Mouse (Mus musculus): ENCODE data around the gene Abhd13. TPM values are rescaled to one million over a fixed set of nuclear protein-coding genes. Genes with fewer than 3 reads are reported as not detected.

The Abhd13 gene
- polyA plus RNA-seq, 1 experiment from 2014 or later: 19.5 TPM

Other genes starting within 250 kb of the Abhd13 start
- 0.84 and 1.0 TPM in 2 replicates for gene Fam155a, start 206.5 kb upstream of the Abhd13 start, polyA plus RNA-seq (2014; fragmentation: Nextera tagmentation; extraction: Ambion mirVana)
- gene Gm10217, start 113.5 kb upstream of the Abhd13 start, polyA plus RNA-seq (2014; fragmentation: Nextera tagmentation; extraction: Ambion mirVana): not detected in 2 replicates
- 4.6 and 5.5 TPM in 2 replicates for gene Lig4, start within 50 bp of the Abhd13 start, polyA plus RNA-seq (2014; fragmentation: Nextera tagmentation; extraction: Ambion mirVana)
- 0.15 and 0.38 TPM in 2 replicates for gene Tnfsf13b, start 28.8 kb downstream of the Abhd13 start, polyA plus RNA-seq (2014; fragmentation: Nextera tagmentation; extraction: Ambion mirVana)
- gene Myo16, start 176.2 kb downstream of the Abhd13 start, polyA plus RNA-seq (2014; fragmentation: Nextera tagmentation; extraction: Ambion mirVana): 0.77 and 0.89 TPM in 2 replicates

Data from embryonic facial prominence, embryonic 14.5 days (tissue).